Mouse (Mus musculus): Measurements from ENCODE around the gene Lrrc20. TPM values are rescaled to one million over a fixed set of nuclear protein-coding genes. Genes with fewer than 3 reads are reported as not detected.

Lrrc20 gene
- polyA plus RNA-seq, 1 experiment from 2014 or later: 5.8 TPM

DNA sequence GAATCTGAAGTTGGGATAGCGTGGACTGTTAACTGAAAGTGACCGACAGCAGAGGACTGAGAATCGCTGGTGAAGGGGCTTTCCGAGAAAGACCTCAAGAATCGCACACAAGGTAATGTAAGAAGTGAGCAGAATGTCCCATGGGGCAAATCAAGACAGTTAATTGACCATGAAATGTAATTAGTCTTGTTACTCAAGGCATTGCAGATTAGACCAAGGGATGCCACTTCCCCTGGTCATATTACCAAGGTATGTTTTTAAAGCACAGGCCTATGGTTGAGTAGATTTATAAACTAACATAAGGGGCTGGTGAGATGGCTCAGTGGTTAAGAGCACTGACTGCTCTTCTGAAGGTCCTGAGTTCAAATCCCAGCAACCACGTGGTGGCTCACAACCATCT lies 45.1 kb downstream of the Lrrc20 start:
- no peak overlapping the region for H3K4me2 ChIP-seq (ENCODE audit: low read depth, low read length)
- H3K9me3 ChIP-seq (ENCODE audit: control insufficient read depth, low read length): no peaks in the 10 kb centered on the region
- 89% methylated on average over 6 of the region's 6 CpGs for WGBS
- H3K36me3 ChIP-seq (ENCODE audit: control insufficient read depth, insufficient read depth, low read length): no peaks in the 10 kb centered on the region
- peaks cover 2% of the 10 kb centered on the region; the same call in 1 of the 2 replicates for H3K4me1 ChIP-seq (ENCODE audit: control insufficient read depth, insufficient read depth, low read length)
- H3K4me3 ChIP-seq (ENCODE audit: low read length): no peak overlapping the region
- no peak overlapping the region for H3K27ac ChIP-seq (ENCODE audit: low read length)
- H3K9ac ChIP-seq (ENCODE audit: low read depth, low read length): no peak overlapping the region
- no peaks in the 10 kb centered on the region for H3K27me3 ChIP-seq (replicated peaks; ENCODE audit: control insufficient read depth, insufficient read depth, low read length)
- ATAC-seq: no peak

DNA sequence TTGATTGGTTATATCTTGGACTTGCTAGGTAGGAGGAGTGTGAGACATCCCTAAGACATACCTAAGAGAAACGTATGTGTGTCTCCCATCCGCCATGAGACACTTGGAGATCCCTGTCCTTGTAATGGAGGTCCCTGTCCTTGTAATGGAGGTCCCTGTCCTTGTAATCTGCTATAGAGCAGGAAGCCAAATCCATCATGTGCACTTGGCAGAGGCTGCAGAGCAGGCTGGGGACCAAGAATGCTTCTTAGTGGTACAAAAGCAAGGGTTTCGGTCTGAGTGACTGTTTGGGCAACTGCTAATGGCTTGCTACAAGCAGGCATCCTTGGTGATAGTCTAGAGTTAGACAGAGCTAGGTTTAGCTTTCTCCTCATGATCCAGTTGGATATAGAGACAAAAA lies 55.3 kb downstream of the Lrrc20 start:
- Histone ChIP-seq H3K27me3 (replicated peaks; ENCODE audit: control insufficient read depth, insufficient read depth, low read length) (no peaks in the 10 kb centered on the region), H3K4me3 (ENCODE audit: low read length) (no peak overlapping the region), H3K9me3 (ENCODE audit: control insufficient read depth, low read length) (no peaks in the 10 kb centered on the region), H3K9ac (ENCODE audit: low read depth, low read length) (no peak overlapping the region), H3K4me1 (ENCODE audit: control insufficient read depth, insufficient read depth, low read length) (peaks cover 15% of the 10 kb centered on the region), H3K4me2 (ENCODE audit: low read depth, low read length) (no peak overlapping the region), H3K27ac (ENCODE audit: low read length) (no peak overlapping the region), H3K36me3 (ENCODE audit: control insufficient read depth, insufficient read depth, low read length) (no peaks in the 10 kb centered on the region)
- 83% methylated on average over 3 of the region's 3 CpGs for WGBS
- no peak for ATAC-seq

DNA sequence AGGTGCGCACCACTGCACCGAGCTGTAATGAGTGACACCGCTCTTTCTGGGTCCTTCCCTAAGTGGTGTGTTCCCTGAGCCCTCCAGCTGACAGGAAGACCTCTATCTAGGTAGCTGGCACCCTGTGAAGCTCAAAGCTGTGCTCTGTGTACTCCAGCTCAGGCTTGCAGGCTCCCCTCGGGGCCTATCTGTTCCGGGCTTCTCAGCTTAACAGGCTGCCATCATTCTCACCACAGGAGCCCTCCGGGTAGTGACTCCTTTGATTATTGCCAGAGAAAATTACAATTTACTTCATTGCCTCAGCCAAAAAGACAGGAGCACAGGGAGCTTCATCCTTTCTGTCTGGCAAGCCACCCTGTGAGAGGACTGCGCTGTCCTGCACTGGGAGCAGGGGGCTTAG lies 57.7 kb downstream of the Lrrc20 start:
- Histone ChIP-seq H3K4me3 (ENCODE audit: low read length) (no peak overlapping the region), H3K27me3 (replicated peaks; ENCODE audit: control insufficient read depth, insufficient read depth, low read length) (no peaks in the 10 kb centered on the region), H3K9ac (ENCODE audit: low read depth, low read length) (no peak overlapping the region), H3K4me2 (ENCODE audit: low read depth, low read length) (no peak overlapping the region), H3K4me1 (ENCODE audit: control insufficient read depth, insufficient read depth, low read length) (peaks cover 27% of the 10 kb centered on the region), H3K36me3 (ENCODE audit: control insufficient read depth, insufficient read depth, low read length) (no peaks in the 10 kb centered on the region), H3K27ac (ENCODE audit: low read length) (no peak overlapping the region), H3K9me3 (ENCODE audit: control insufficient read depth, low read length) (no peaks in the 10 kb centered on the region)
- no peak for ATAC-seq
- WGBS: 83% methylated on average over 7 of the region's 7 CpGs

DNA sequence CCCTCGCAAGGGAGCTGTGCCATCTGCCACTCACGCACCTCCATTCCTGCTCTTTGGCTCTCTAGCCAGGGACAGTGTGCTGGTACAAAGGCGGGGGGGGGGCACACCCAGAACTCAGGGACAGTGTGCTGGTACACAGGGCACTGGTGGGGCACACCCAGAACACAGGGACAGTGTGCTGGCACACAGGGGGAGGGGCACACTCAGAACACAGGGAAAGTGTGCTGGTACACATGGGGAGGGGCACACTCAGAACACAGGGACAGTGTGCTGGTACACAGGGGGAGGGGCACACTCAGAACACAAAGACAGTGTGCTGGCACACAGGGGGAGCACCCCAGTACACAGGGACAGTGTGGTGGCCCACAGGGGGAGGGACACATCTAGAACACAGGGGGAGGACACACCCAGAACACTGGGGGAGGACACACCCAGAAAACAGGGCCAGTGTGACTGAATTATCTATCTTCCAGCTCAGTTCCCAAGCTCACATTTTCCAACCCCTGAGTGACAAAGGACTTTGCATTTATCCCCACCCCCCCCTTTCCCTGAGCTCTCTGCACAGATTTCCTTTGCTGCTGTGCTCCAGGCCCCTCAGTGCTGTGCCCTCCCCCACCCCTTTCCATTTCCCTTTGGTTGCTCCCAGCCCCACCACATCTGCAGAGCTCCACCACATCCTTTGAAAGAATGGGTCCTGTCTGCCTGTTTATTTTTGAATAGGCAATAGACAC lies 58.9 kb downstream of the Lrrc20 start:
- no peak overlapping the region for H3K4me3 ChIP-seq (ENCODE audit: low read length)
- H3K36me3 ChIP-seq (ENCODE audit: control insufficient read depth, insufficient read depth, low read length): no peaks in the 10 kb centered on the region
- no peaks in the 10 kb centered on the region for H3K9me3 ChIP-seq (ENCODE audit: control insufficient read depth, low read length)
- no peaks in the 10 kb centered on the region for H3K27me3 ChIP-seq (replicated peaks; ENCODE audit: control insufficient read depth, insufficient read depth, low read length)
- H3K4me1 ChIP-seq (ENCODE audit: control insufficient read depth, insufficient read depth, low read length): peaks cover 27% of the 10 kb centered on the region
- ATAC-seq: peak; percentile 67
- WGBS: 65% methylated on average over 3 of the region's 3 CpGs
- peak overlapping the region; percentile 66 for H3K27ac ChIP-seq (ENCODE audit: low read length)
- H3K4me2 ChIP-seq (ENCODE audit: low read depth, low read length): no peak overlapping the region
- H3K9ac ChIP-seq (ENCODE audit: low read depth, low read length): peak overlapping the region; percentile 7; the same call in 1 of the 2 replicates

DNA sequence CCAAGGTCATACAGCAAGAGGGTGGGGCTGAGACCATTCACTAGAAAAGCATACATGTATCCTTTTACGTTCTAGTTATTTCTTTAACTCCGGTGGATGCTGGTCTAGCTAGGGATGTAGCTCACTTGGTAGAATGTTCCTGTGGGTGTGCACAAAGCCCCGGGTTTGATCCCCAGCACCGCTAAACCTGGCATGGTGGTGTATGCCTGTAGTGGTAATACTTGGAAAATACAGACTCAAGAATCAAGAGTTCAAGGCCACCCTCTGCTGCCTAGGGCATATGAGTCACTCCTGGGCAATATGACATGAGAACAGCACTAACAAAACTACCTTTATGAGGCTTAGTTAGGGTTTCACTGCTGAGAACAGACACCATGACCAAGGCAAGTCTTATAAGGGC lies 59.8 kb downstream of the Lrrc20 start:
- Histone ChIP-seq H3K9me3 (ENCODE audit: control insufficient read depth, low read length) (no peaks in the 10 kb centered on the region), H3K27ac (ENCODE audit: low read length) (peak overlapping the region; percentile 49), H3K36me3 (ENCODE audit: control insufficient read depth, insufficient read depth, low read length) (no peaks in the 10 kb centered on the region), H3K4me1 (ENCODE audit: control insufficient read depth, insufficient read depth, low read length) (peaks cover 27% of the 10 kb centered on the region), H3K27me3 (replicated peaks; ENCODE audit: control insufficient read depth, insufficient read depth, low read length) (no peaks in the 10 kb centered on the region), H3K4me2 (ENCODE audit: low read depth, low read length) (no peak overlapping the region), H3K4me3 (ENCODE audit: low read length) (no peak overlapping the region), H3K9ac (ENCODE audit: low read depth, low read length) (no peak overlapping the region)
- WGBS: 79% methylated on average over 4 of the region's 4 CpGs
- no peak for ATAC-seq

DNA sequence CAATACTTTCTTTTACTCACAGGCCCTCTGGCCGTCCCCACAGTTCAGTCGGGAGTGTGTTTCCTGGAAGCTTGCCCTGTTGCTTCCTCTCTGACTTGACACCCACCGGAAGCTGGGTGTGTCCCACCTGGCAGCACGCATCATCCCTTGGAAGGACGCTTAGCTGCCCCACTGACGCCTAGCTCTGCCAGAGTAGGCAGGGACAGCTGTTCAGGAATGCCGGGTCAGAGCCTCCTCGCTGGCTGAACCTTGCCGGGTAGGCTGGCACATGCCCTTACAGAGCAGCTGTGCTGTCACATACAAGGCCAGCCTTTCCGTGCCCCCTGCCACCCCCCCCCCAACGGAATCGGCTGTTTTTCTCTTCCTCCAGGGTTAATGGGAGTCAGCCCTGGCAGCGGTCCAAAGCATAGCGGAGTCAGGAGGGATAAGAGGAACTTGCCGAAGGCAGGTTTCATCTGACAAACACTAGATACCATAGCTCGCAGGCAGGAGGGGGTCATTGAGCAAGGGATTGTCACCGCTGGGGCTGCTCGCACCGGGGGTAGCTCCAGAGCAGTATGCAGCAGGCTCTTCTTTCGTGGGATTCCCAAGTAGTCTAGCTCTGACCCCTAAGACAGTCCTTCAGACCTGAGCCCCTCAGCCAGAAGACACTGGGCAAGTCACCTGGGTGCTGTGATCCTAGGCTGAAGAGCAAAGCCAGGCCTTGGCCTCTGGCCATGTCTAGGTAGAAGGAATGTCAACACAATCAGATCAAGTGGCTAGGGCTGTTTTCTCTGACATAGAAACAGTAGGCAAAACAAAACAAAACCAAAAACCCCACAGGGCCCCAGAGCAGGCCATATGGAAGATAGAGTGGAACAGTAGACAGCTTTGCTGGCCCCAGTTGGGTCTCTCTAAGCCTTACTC lies 60.8 kb downstream of the Lrrc20 start:
- ATAC-seq: peak; percentile 66
- WGBS: 23% methylated on average over 20 of the region's 20 CpGs
- no peak overlapping the region for H3K4me3 ChIP-seq (ENCODE audit: low read length)

DNA sequence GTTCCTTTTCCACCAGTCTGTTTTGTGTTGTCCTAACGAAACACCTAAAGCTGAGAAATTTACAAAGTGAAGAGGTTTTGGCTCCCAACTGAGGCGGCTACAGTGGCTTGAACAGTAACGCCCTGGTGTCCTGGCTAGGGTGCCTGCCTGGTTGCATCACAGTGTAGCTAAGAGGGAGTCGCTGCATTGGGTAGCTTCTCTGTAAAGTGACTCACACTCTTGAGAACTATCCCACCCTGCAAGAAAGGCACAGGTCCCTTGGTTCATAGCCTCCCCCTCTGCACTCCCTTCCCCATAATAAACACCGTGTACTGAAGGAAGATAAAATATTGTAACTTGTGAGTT lies 61.4 kb downstream of the Lrrc20 start:
- no peak overlapping the region for H3K9ac ChIP-seq (ENCODE audit: low read depth, low read length)
- H3K4me1 ChIP-seq (ENCODE audit: control insufficient read depth, insufficient read depth, low read length): peaks cover 27% of the 10 kb centered on the region
- WGBS: 65% methylated on average over 5 of the region's 5 CpGs
- H3K4me2 ChIP-seq (ENCODE audit: low read depth, low read length): no peak overlapping the region
- H3K9me3 ChIP-seq (ENCODE audit: control insufficient read depth, low read length): no peaks in the 10 kb centered on the region
- H3K27me3 ChIP-seq (replicated peaks; ENCODE audit: control insufficient read depth, insufficient read depth, low read length): no peaks in the 10 kb centered on the region
- peak; percentile 20; the same call in 1 of the 2 replicates for ATAC-seq
- 0 out of 2 replicates have a peak overlapping the region, but pooled peaks have one; percentile 68 for H3K27ac ChIP-seq (ENCODE audit: low read length)
- H3K4me3 ChIP-seq (ENCODE audit: low read length): no peak overlapping the region
- no peaks in the 10 kb centered on the region for H3K36me3 ChIP-seq (ENCODE audit: control insufficient read depth, insufficient read depth, low read length)

More for the DNA sequence above, 60.8 kb downstream of the Lrrc20 start:
- peak overlapping the region; percentile 12; the same call in 1 of the 2 replicates for H3K4me2 ChIP-seq (ENCODE audit: low read depth, low read length)
- peak overlapping the region; percentile 19; the same call in 1 of the 2 replicates for H3K9ac ChIP-seq (ENCODE audit: low read depth, low read length)
- H3K4me1 ChIP-seq (ENCODE audit: control insufficient read depth, insufficient read depth, low read length): peaks cover 27% of the 10 kb centered on the region
- H3K9me3 ChIP-seq (ENCODE audit: control insufficient read depth, low read length): no peaks in the 10 kb centered on the region
- H3K36me3 ChIP-seq (ENCODE audit: control insufficient read depth, insufficient read depth, low read length): no peaks in the 10 kb centered on the region
- peak overlapping the region; percentile 68 for H3K27ac ChIP-seq (ENCODE audit: low read length)
- H3K27me3 ChIP-seq (replicated peaks; ENCODE audit: control insufficient read depth, insufficient read depth, low read length): no peaks in the 10 kb centered on the region

DNA sequence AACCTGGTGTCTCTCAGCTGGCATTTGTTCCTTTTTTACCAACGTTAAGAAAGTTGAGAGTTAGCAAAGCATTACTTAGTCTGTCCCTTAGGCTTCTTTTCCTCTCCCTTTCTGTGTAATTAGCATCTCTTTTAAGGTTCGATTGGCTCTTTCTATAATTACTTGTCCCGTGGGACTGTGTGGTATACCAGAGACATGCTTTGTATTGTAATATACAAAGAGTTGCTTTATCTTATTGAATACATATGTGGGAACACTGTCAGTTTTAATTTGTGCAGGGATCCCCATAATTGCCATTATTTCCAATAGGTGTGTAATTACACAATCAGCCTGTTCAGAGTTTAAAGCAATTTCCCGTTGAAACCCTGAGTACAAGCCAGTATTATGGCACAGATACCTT lies 62.8 kb downstream of the Lrrc20 start:
- no peak for ATAC-seq
- no peak overlapping the region for H3K4me3 ChIP-seq (ENCODE audit: low read length)
- no peak overlapping the region for H3K27ac ChIP-seq (ENCODE audit: low read length)
- H3K4me1 ChIP-seq (ENCODE audit: control insufficient read depth, insufficient read depth, low read length): peaks cover 27% of the 10 kb centered on the region
- no peaks in the 10 kb centered on the region for H3K36me3 ChIP-seq (ENCODE audit: control insufficient read depth, insufficient read depth, low read length)
- H3K4me2 ChIP-seq (ENCODE audit: low read depth, low read length): no peak overlapping the region
- H3K9me3 ChIP-seq (ENCODE audit: control insufficient read depth, low read length): no peaks in the 10 kb centered on the region
- 66% methylated on average over 4 of the region's 4 CpGs for WGBS
- no peak overlapping the region for H3K9ac ChIP-seq (ENCODE audit: low read depth, low read length)
- no peaks in the 10 kb centered on the region for H3K27me3 ChIP-seq (replicated peaks; ENCODE audit: control insufficient read depth, insufficient read depth, low read length)

DNA sequence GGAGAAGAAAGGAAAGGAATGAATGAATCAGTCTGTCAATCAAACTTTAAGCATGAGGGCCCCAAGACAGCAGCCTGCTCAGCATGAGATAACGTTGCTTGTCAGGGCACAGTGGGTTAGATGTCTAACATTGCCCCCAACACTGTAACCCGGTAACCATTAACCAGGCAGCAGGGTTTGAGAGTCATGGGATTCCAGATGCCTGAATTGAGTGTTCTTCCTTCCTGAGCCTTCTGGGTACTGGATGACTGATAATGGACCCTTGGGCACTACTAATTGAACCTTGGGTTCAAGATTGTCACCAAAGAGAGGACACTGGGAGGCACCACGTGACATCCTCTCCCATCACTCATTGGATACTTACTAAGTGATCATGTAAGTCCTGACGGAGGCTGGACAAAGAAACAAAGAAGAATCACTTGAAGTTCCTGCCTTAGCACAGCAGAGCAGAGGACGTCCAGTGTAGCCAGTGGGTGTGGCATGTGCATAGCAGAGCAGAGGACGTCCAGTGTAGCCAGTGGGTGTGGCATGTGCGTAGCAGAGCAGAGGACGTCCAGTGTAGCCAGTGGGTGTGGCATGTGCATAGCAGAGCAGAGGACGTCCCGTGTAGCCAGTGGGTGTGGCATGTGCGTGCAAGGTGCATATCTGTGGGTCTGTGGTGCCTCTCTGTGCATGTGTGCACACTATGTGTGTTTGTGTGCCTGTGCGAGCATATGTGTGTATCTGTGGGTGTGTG lies 68.7 kb downstream of the Lrrc20 start:
- 33% methylated on average over 12 of the region's 12 CpGs for WGBS
- Histone ChIP-seq H3K27ac (ENCODE audit: low read length) (no peak overlapping the region; the same call in 1 of the 2 replicates), H3K4me3 (ENCODE audit: low read length) (0 out of 2 replicates have a peak overlapping the region, but pooled peaks have one; percentile 3), H3K9me3 (ENCODE audit: control insufficient read depth, low read length) (no peaks in the 10 kb centered on the region), H3K27me3 (replicated peaks; ENCODE audit: control insufficient read depth, insufficient read depth, low read length) (no peaks in the 10 kb centered on the region), H3K4me1 (ENCODE audit: control insufficient read depth, insufficient read depth, low read length) (peaks cover 12% of the 10 kb centered on the region), H3K36me3 (ENCODE audit: control insufficient read depth, insufficient read depth, low read length) (no peaks in the 10 kb centered on the region), H3K4me2 (ENCODE audit: low read depth, low read length) (peak overlapping the region; percentile 41), H3K9ac (ENCODE audit: low read depth, low read length) (no peak overlapping the region)
- peak; percentile 92 for ATAC-seq
